Mouse (Mus musculus) midbrain, embryonic 16.5 days (tissue): Measurements from ENCODE around the gene Pard3b. TPM values are rescaled to one million over a fixed set of nuclear protein-coding genes. Genes with fewer than 3 reads are reported as not detected.
"Not testable (repeated sequence)": the region's sequence is repeated elsewhere in the genome, so short reads cannot be mapped to it uniquely, and the experiment has no call there.

Experiments
- ATAC-seq: fragments of 200-750 bp; cut with Nextera tagmentation; 2 replicates; pipeline ENCODE4 v1.8.0; 2017; ENCODE audit warnings: moderate TSS enrichment
- H3K27ac ChIP-seq: fragments of 300-500 bp; sonication (generic); 2 replicates; pipeline ENCODE4 v1.5.1; 2014; ENCODE audit warnings: mild to moderate bottlenecking, low read length, mixed read lengths
- H3K27me3 ChIP-seq: fragments of 300-500 bp; sonication (generic); 2 replicates; pipeline ENCODE4 v1.6.1; 2014; ENCODE audit warnings: low read depth, low read length, mixed read lengths; ENCODE audit not compliant: control insufficient read depth, insufficient read depth
- H3K36me3 ChIP-seq: fragments of 300-500 bp; sonication (generic); 2 replicates; pipeline ENCODE4 v1.6.1; 2014; ENCODE audit warnings: mild to moderate bottlenecking, low read length, moderate library complexity, mixed read lengths; ENCODE audit not compliant: control insufficient read depth, insufficient read depth
- H3K4me1 ChIP-seq: fragments of 300-500 bp; sonication (generic); 2 replicates; pipeline ENCODE4 v1.6.1; 2014; ENCODE audit warnings: mild to moderate bottlenecking, low read length, mixed read lengths; ENCODE audit not compliant: control insufficient read depth, insufficient read depth
- H3K4me2 ChIP-seq: fragments of 300-500 bp; sonication (generic); 2 replicates; pipeline ENCODE4 v1.6.1; 2014; ENCODE audit warnings: mild to moderate bottlenecking, low read length, mixed read lengths
- H3K4me3 ChIP-seq: fragments of 300-500 bp; sonication (generic); 2 replicates; pipeline ENCODE4 v1.5.1; 2014; ENCODE audit warnings: low read depth, mild to moderate bottlenecking, low read length, moderate library complexity, mixed read lengths
- H3K9ac ChIP-seq: fragments of 300-500 bp; sonication (generic); 2 replicates; pipeline ENCODE4 v1.6.1; 2014; ENCODE audit warnings: low read depth, low read length, mixed read lengths
- H3K9me3 ChIP-seq: fragments of 300-500 bp; sonication (generic); replicated peaks from 2 replicates; pipeline ENCODE4 v1.6.1; 2014; ENCODE audit warnings: mild to moderate bottlenecking, low read length, mixed read lengths; ENCODE audit not compliant: control insufficient read depth, poor library complexity, severe bottlenecking
- WGBS: fragments of 180-500 bp; shearing (Covaris S2); extraction: QIAGEN DNeasy Blood & Tissue Kit; methylation state at CpG from one replicate; pipeline ENCODE4 v1.1.7; 2014; 5-methylcytosine and 5-hydroxymethylcytosine counted together
- polyA plus RNA-seq: library from polyadenylated mRNA; unstranded; fragments of >200 nt; fragmentation: Nextera tagmentation; extraction: Ambion mirVana; gene quantifications from 2 replicates; pipeline ENCODE4 v1.2.1, GENCODE M21; 2015

Pard3b gene
- polyA plus RNA-seq, 1 experiment from 2014 or later: 7.2 TPM

DNA sequence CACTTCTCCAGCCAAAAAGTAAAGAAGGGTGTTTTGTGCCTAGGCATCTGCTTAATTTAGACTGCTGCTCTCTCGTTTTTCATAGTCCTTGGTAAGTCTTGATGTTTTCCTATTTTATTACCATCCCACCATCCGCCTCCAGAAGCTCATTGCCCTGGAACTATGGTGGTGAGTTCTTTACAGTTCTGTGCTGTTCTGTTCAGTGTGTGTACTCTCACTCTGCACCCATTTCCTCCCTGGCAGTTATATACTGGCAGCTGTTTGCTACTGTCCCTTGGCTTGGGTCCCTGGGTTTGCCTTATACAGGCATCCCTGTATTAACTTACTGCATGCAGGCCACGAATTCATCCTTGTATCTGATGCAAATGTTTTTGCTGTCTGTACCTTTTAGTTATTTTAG is 956.8 kb downstream of the Pard3b start:
- Histone ChIP-seq H3K4me3 (no peak overlapping the region), H3K9me3 (no peaks in the 10 kb centered on the region), H3K36me3 (no peaks in the 10 kb centered on the region), H3K9ac (no peak overlapping the region), H3K27ac (no peak overlapping the region), H3K27me3 (no peaks in the 10 kb centered on the region), H3K4me1 (no peaks in the 10 kb centered on the region), H3K4me2 (no peak overlapping the region)
- 89% methylated on average over 3 of the region's 3 CpGs for WGBS
- no peak for ATAC-seq

DNA sequence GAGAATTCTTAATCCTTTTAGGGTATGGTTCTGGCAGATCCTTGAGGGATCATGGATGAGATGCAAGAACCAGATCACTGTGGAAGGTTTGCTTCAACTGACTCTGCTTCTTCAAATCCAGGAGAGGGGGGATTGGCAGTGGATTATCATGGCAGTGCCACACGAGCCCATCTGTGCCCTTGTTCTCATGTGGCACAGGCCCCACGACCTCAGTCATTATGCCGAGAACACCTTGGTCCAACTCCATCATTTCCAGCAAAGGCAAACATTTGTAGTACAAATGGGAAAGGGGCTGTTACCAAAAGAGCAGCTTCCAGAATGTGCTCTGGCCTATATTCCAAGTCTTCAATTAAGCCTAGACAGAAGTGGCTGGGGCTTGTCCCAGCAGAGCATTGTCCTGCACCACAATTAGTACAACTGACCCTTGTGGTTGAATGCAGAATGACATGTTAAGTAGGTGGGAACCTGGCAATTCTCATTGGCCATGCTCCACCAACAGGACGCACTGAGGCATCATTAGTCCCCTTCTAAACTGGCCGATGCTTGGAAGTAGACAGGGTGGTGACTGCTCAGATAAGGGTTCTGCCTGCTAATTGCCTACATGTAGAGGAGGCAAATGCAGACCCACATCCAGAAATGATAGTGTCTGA is 959.3 kb downstream of the Pard3b start:
- Histone ChIP-seq H3K36me3 (no peaks in the 10 kb centered on the region), H3K27ac (no peak overlapping the region), H3K27me3 (no peaks in the 10 kb centered on the region), H3K4me2 (no peak overlapping the region), H3K9me3 (no peaks in the 10 kb centered on the region), H3K4me1 (no peaks in the 10 kb centered on the region), H3K9ac (no peak overlapping the region), H3K4me3 (no peak overlapping the region)
- WGBS: 84% methylated on average over 5 of the region's 5 CpGs
- ATAC-seq: no peak

DNA sequence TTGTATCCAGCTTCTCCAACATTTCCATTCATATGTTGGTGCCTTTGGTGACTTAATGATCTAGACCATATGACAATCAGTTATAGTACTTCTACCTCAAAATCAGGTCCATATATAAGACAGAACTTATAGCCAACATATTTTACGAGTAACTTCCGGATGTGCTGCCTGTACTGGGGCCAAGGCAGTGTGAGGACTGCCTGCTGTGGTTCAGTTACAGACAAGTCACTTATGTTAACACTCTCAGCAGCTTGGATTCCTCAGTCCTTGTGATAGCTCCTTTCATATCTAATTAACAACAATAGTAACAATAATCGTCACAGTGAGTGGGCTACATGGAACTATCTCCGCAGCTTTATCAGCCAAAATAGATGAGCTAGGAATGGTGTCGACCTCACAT is 959.9 kb downstream of the Pard3b start:
- Histone ChIP-seq H3K9me3 (no peaks in the 10 kb centered on the region), H3K4me1 (no peaks in the 10 kb centered on the region), H3K27ac (no peak overlapping the region), H3K36me3 (no peaks in the 10 kb centered on the region), H3K9ac (no peak overlapping the region), H3K27me3 (no peaks in the 10 kb centered on the region), H3K4me2 (no peak overlapping the region), H3K4me3 (no peak overlapping the region)
- no peak for ATAC-seq
- 90% methylated on average over 5 of the region's 5 CpGs for WGBS

- not testable (repeated sequence) for H3K4me1 ChIP-seq, H3K9ac ChIP-seq, H3K4me2 ChIP-seq, H3K27ac ChIP-seq, H3K27me3 ChIP-seq, H3K9me3 ChIP-seq, ATAC-seq, H3K36me3 ChIP-seq, H3K4me3 ChIP-seq
- 93% methylated on average over 1 of the region's 1 CpGs for WGBS
Observed at GRCm38 (mm10) chr1:62604644-62605043, 966.0 kb downstream of the Pard3b start.

- WGBS: 93% methylated on average over 3 of the region's 3 CpGs
Observed at GRCm38 (mm10) chr1:62618109-62618665, 979.6 kb downstream of the Pard3b start.

GRCm38 (mm10) chr1:62619456-62619855 is 980.8 kb downstream of the Pard3b start:
- Histone ChIP-seq H3K36me3 (no peaks in the 10 kb centered on the region), H3K9me3 (no peaks in the 10 kb centered on the region), H3K4me2 (no peak overlapping the region), H3K9ac (no peak overlapping the region), H3K27ac (no peak overlapping the region), H3K4me3 (no peak overlapping the region), H3K4me1 (no peaks in the 10 kb centered on the region), H3K27me3 (no peaks in the 10 kb centered on the region)
- no peak for ATAC-seq
- 93% methylated on average over 5 of the region's 5 CpGs for WGBS

More at GRCm38 (mm10) chr1:62618109-62618665, 979.6 kb downstream of the Pard3b start:
- no peak overlapping the region for H3K27ac ChIP-seq
- no peaks in the 10 kb centered on the region for H3K36me3 ChIP-seq
- H3K9me3 ChIP-seq: no peaks in the 10 kb centered on the region
- no peaks in the 10 kb centered on the region for H3K27me3 ChIP-seq
- no peak overlapping the region for H3K4me3 ChIP-seq
- no peak overlapping the region for H3K4me2 ChIP-seq
- no peak for ATAC-seq
- no peaks in the 10 kb centered on the region for H3K4me1 ChIP-seq
- no peak overlapping the region for H3K9ac ChIP-seq

DNA sequence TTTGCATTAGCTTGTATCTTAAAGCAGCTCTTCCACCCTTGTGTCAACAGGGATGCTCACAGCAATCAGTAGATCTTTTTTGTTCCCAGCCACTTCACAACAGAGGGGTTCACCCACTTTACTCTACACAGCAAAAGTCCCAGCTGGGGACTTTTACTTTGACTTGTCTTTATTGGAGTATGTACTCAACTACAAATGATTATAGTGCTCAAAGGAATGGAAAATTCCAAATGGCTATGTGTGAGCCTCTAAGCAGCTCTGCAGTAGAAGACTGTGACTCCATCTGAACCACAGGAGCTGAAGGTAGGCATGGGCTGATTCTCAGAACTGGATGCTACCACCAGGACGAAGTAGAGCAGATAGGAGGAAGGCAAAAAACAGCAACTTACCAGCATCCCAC is 983.8 kb downstream of the Pard3b start:
- WGBS: 90% methylated on average over 1 of the region's 1 CpGs

GRCm38 (mm10) chr1:62624166-62624565 is 985.5 kb downstream of the Pard3b start:
- H3K9me3 ChIP-seq: no peaks in the 10 kb centered on the region
- WGBS: 93% methylated on average over 2 of the region's 2 CpGs
- no peaks in the 10 kb centered on the region for H3K36me3 ChIP-seq
- ATAC-seq: no peak
- H3K27me3 ChIP-seq: no peaks in the 10 kb centered on the region
- H3K9ac ChIP-seq: no peak overlapping the region
- no peak overlapping the region for H3K4me2 ChIP-seq
- no peaks in the 10 kb centered on the region for H3K4me1 ChIP-seq
- H3K27ac ChIP-seq: no peak overlapping the region
- H3K4me3 ChIP-seq: no peak overlapping the region

More for the DNA sequence above, 983.8 kb downstream of the Pard3b start:
- H3K9ac ChIP-seq: no peak overlapping the region
- no peaks in the 10 kb centered on the region for H3K27me3 ChIP-seq
- H3K4me2 ChIP-seq: no peak overlapping the region
- no peaks in the 10 kb centered on the region for H3K9me3 ChIP-seq
- ATAC-seq: no peak
- H3K4me1 ChIP-seq: no peaks in the 10 kb centered on the region
- no peaks in the 10 kb centered on the region for H3K36me3 ChIP-seq
- H3K4me3 ChIP-seq: no peak overlapping the region
- H3K27ac ChIP-seq: no peak overlapping the region

GRCm38 (mm10) chr1:62624836-62625235 is 986.2 kb downstream of the Pard3b start:
- Histone ChIP-seq H3K9ac (no peak overlapping the region), H3K4me1 (no peaks in the 10 kb centered on the region), H3K4me3 (no peak overlapping the region), H3K4me2 (no peak overlapping the region), H3K27me3 (no peaks in the 10 kb centered on the region), H3K36me3 (no peaks in the 10 kb centered on the region), H3K27ac (no peak overlapping the region), H3K9me3 (no peaks in the 10 kb centered on the region)
- WGBS: 93% methylated on average over 6 of the region's 6 CpGs
- ATAC-seq: no peak
